Comparison of ENCODE assay signal across 14 mouse cellular contexts in the genomic region with DNA sequence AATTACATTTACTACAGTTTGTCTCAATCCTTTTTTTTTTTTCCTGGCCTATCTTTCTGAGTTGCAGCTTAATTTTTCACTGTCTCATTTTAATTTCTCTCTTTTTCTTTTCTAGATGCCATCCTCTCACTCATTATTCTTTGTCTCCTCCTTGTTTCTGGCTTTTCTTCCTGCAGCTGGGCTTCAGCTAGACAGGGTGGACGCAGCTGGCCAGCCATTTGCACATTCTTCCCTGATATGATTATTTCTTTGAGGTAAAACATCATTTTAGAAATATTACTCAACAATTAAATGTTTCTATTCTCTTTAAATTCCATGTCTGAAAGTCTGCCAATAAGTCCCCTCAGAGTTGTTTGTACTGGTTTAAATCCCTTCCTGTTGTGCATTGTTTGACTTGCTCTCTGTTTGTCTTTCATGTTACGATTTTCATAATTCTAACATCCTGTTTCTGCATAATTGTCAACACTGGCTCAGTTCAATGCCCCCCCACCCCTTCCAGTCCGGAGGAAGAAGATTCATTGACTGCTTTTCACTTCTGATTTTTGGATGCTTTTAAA.
"Had no signal": no experiment of that assay in that cellular context is flagged by ENCODE, and none has a peak within 500 bp of the region (broad histone marks: within the 10 kb centered on the region; RNA-seq: fewer than 3 reads in every experiment).

No protein-coding gene starts in this region.

- H3K9me3 ChIP-seq: liver, embryonic 15.5 days; midbrain, embryonic 15.5 days; neural tube, embryonic 13.5 days had no signal

- H3K4me1 ChIP-seq: liver, embryonic 15.5 days; megakaryocyte, embryonic 14.5 days; midbrain, embryonic 15.5 days; neural tube, embryonic 13.5 days had no signal

- DNase-seq: kidney, postnatal 36 days; left cerebral cortex, postnatal 4 days; right cerebral cortex, postnatal 14 days; thymus, postnatal 36 days had no signal

- H3K4me2 ChIP-seq: liver, embryonic 11.5 days; liver, embryonic 15.5 days; midbrain, embryonic 11.5 days; midbrain, embryonic 15.5 days; neural tube, embryonic 13.5 days had no signal

- H3K27ac ChIP-seq: layer of hippocampus, adult 2 months; liver, embryonic 15.5 days; macrophage; midbrain, embryonic 15.5 days; neural tube, embryonic 13.5 days had no signal

- ATAC-seq: inflammation-experienced regulatory T-cells, adult 6 months; intestine, postnatal 0 days; midbrain, embryonic 15.5 days had no signal

- H3K36me3 ChIP-seq: liver, embryonic 15.5 days; midbrain, embryonic 15.5 days; neural tube, embryonic 13.5 days had no signal

- H3K9ac ChIP-seq: liver, embryonic 15.5 days; midbrain, embryonic 15.5 days; neural tube, embryonic 13.5 days had no signal

- H3K4me3 ChIP-seq: layer of hippocampus, adult 2 months; liver, embryonic 15.5 days; megakaryocyte, embryonic 14.5 days; midbrain, embryonic 15.5 days; neural tube, embryonic 13.5 days had no signal

- H3K27me3 ChIP-seq: liver, embryonic 15.5 days; megakaryocyte, embryonic 14.5 days; midbrain, embryonic 15.5 days; neural tube, embryonic 13.5 days had no signal
